Mouse (Mus musculus) thymus, adult 2 months (tissue): Measurements from ENCODE around the gene Cacna1s.

Source experiments
- CTCF ChIP-seq: fragments of 200-500 bp; IDR thresholded peaks from 2 replicates; pipeline ENCODE4 v1.5.1; 2012; ENCODE audit warnings: mild to moderate bottlenecking, control low read depth, low read length, moderate library complexity, borderline replicate concordance; ENCODE audit not compliant: control insufficient read depth, poor library complexity, insufficient read depth; ENCODE audit errors: extremely low read depth
- POLR2A ChIP-seq: fragments of 200-500 bp; IDR thresholded peaks from 2 replicates; pipeline ENCODE4 v1.6.1; 2012; ENCODE audit warnings: mild to moderate bottlenecking, low read length, control low read depth, moderate library complexity; ENCODE audit not compliant: control insufficient read depth, poor library complexity, insufficient read depth; ENCODE audit errors: extremely low read depth

DNA sequence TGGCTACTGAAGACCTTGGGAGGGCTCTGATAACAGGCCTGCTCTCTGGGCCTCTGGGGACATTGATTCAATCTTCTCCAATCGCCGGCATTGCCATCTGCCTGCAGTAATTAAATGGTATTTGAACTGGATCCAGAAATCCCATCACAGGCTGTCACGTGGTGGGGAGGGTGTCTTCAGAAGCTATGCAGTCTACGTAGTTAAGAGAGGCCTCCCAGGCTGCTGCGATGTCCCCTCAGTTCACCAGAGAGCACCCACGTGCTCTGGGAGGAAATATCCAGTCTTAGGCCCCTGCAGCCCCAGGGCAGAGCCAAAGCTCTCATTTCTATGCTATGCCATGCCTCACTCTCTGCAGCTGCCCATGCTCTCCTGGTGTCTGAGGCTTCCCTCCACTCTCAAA lies 89.8 kb downstream of the Cacna1s start:
- TF ChIP-seq CTCF (no peak), POLR2A (no peak)
